30 mouse cellular contexts compared by ENCODE assay signal in genomic region chr1:38291915-38292314, GRCm38 (mm10).
DNase-seq lines count a peak whose midpoint lies in the region; ATAC-seq and TF ChIP-seq lines count a peak whose summit lies in the region.
"Had no signal": no experiment of that assay in that cellular context is flagged by ENCODE, and none has a peak within 500 bp of the region (broad histone marks: within the 10 kb centered on the region; RNA-seq: fewer than 3 reads in every experiment).

No protein-coding gene starts in this region.

- in situ Hi-C loops in Patski (cut with MboI; ENCODE audit: low pct_unique_long_range_greater_than_20kb), result no loop called here

- no peak overlapping the region for H3K4me3 ChIP-seq in heart, embryonic 10.5 days
- no peak overlapping the region for H3K4me3 ChIP-seq in forebrain, embryonic 10.5 days
- H3K4me3 ChIP-seq: embryonic facial prominence, embryonic 12.5 days; erythroblast, embryonic 14.5 days; forebrain, embryonic 15.5 days; heart, embryonic 13.5 days; hindbrain, embryonic 10.5 days; layer of hippocampus, adult 2 months; limb, embryonic 13.5 days; liver, embryonic 12.5 days; stomach, embryonic 15.5 days had no signal

- CTCF ChIA-PET in Patski (lab: Charles Lee), result interaction anchor here (1.4 kb wide), 2 partner anchors 15 to 22 kb away, joined by 3 to 4 read pairs; no protein-coding TSS in a partner anchor

- intact Hi-C loops in heart, postnatal 14 days (cut with DNase I), result no loop called here

- H3K27me3 ChIP-seq in heart, embryonic 10.5 days (ENCODE audit: insufficient read depth, poor library complexity, severe bottlenecking), result no peaks in the 10 kb centered on the region
- no peaks in the 10 kb centered on the region for H3K27me3 ChIP-seq in Patski
- no peaks in the 10 kb centered on the region for H3K27me3 ChIP-seq in forebrain, embryonic 10.5 days (ENCODE audit: poor library complexity, severe bottlenecking)
- H3K27me3 ChIP-seq: embryonic facial prominence, embryonic 12.5 days; forebrain, embryonic 15.5 days; heart, embryonic 13.5 days; limb, embryonic 13.5 days; liver, embryonic 12.5 days; stomach, embryonic 15.5 days had no signal

- peak; percentile 10 for DNase-seq in adrenal gland, adult 8-10 months
- DNase-seq in adrenal gland, postnatal 4 days (ENCODE audit: low spot score in 2 of 2), result no peak
- peak; percentile 58 for DNase-seq in heart, embryonic 10.5 days (ENCODE audit: low spot score)
- no peak for DNase-seq in heart, postnatal 14 days
- DNase-seq in Patski (ENCODE audit: low read depth, low spot score), result peak; percentile 64
- peak; percentile 93 for DNase-seq in fibroblast of lung, adult 2 months (ENCODE audit: low read depth)
- DNase-seq in forebrain, embryonic 10.5 days (ENCODE audit: extremely low spot score, low spot score), result no peak
- no peak for DNase-seq in embryo, embryonic 11 days
- DNase-seq: cerebellum, adult 18-20 months; cerebellum, postnatal 14 days; gastrocnemius, postnatal 36 days; kidney, adult 9 months; kidney, postnatal 14 days; layer of hippocampus, postnatal 36 days; lung, adult 18-20 months; lung, postnatal 10 days; right cerebral cortex, adult 18-20 months; thymus, adult 18-20 months; thymus, postnatal 36 days had no signal

- peaks cover 10% of the 10 kb centered on the region; the same call in 1 of the 2 replicates for H3K4me1 ChIP-seq in heart, embryonic 10.5 days
- peaks cover 4% of the 10 kb centered on the region; the same call in 1 of the 2 replicates for H3K4me1 ChIP-seq in forebrain, embryonic 10.5 days
- H3K4me1 ChIP-seq: embryonic facial prominence, embryonic 12.5 days; forebrain, embryonic 15.5 days; liver, embryonic 12.5 days; stomach, embryonic 15.5 days had no signal

- 80% methylated on average over 6 of the region's 6 CpGs for WGBS in heart, embryonic 10.5 days
- WGBS in forebrain, embryonic 10.5 days, result 94% methylated on average over 6 of the region's 6 CpGs

- H3K36me3 ChIP-seq in heart, embryonic 10.5 days, result no peaks in the 10 kb centered on the region
- no peaks in the 10 kb centered on the region for H3K36me3 ChIP-seq in forebrain, embryonic 10.5 days (replicated peaks)
- H3K36me3 ChIP-seq: embryonic facial prominence, embryonic 12.5 days; forebrain, embryonic 15.5 days; heart, embryonic 13.5 days; hindbrain, embryonic 10.5 days; liver, embryonic 12.5 days; stomach, embryonic 15.5 days had no signal

- no peak for TF ChIP-seq CTCF in Patski (IDR thresholded peaks at IDR 0.05)

- ATAC-seq in Patski, result peak; percentile 98
- ATAC-seq: forebrain, embryonic 15.5 days; hindbrain, embryonic 16.5 days; intestine, embryonic 16.5 days; liver, embryonic 12.5 days had no signal

- H3K27ac ChIP-seq in heart, embryonic 10.5 days, result no peak overlapping the region
- H3K27ac ChIP-seq in forebrain, embryonic 10.5 days, result no peak overlapping the region
- H3K27ac ChIP-seq: embryonic facial prominence, embryonic 12.5 days; forebrain, embryonic 15.5 days; heart, embryonic 13.5 days; hindbrain, embryonic 10.5 days; layer of hippocampus, adult 2 months; limb, embryonic 13.5 days; liver, embryonic 12.5 days; stomach, embryonic 15.5 days had no signal

- POLR2A ChIA-PET in Patski (lab: Charles Lee), result no interaction called here

- no peaks in the 10 kb centered on the region for H3K9me3 ChIP-seq in heart, embryonic 10.5 days
- no peaks in the 10 kb centered on the region for H3K9me3 ChIP-seq in forebrain, embryonic 10.5 days
- H3K9me3 ChIP-seq: embryonic facial prominence, embryonic 12.5 days; forebrain, embryonic 15.5 days; heart, embryonic 13.5 days; hindbrain, embryonic 10.5 days; limb, embryonic 13.5 days; liver, embryonic 12.5 days; stomach, embryonic 15.5 days had no signal

Comparison
In these comparisons a context has a peak if more than half of its experiments do, and no peak if none do; other contexts are left out.
1. DNase-seq: peak in adrenal gland, adult 8-10 months (single experiment), heart, embryonic 10.5 days (single experiment), Patski (single experiment) and fibroblast of lung, adult 2 months (single experiment); none in adrenal gland, postnatal 4 days (0 of 2), heart, postnatal 14 days (0 of 2), forebrain, embryonic 10.5 days (single experiment) and embryo, embryonic 11 days (single experiment).